Mouse (Mus musculus) MEL (cell line): ENCODE data around the gene Olfr77.

Experiments used
- BHLHE40 ChIP-seq: IDR thresholded peaks from 2 replicates; pipeline ENCODE4 v1.6.1; 2012; ENCODE audit warnings: low read depth, mild to moderate bottlenecking, inconsistent platforms, low read length, improper control_type of control experiment, borderline replicate concordance
- CHD2 ChIP-seq: IDR thresholded peaks from 2 replicates; pipeline ENCODE4 v1.6.1; 2011; ENCODE audit warnings: low read length, improper control_type of control experiment
- CTCF ChIP-seq, 3 experiments: IDR thresholded peaks in 2 of 3; conservative IDR thresholded peaks in 1 of 3; 2 replicates each; pipeline ENCODE4 v1.5.1; 2011 to 2012; ENCODE audit warnings: low read length in 3 of 3, low read depth in 2 of 3, mild to moderate bottlenecking in 2 of 3, improper control_type of control experiment in 1 of 3, inconsistent platforms in 1 of 3, mixed read lengths in 1 of 3, moderate library complexity in 1 of 3; ENCODE audit not compliant: control insufficient read depth in 1 of 3, insufficient read depth in 1 of 3, poor library complexity in 1 of 3, severe bottlenecking in 1 of 3
- EP300 ChIP-seq, 2 experiments: IDR thresholded peaks; 2 replicates each; pipeline ENCODE4 v1.6.1; 2011; ENCODE audit warnings: improper control_type of control experiment in 2 of 2, low read length in 2 of 2, low read depth in 1 of 2, mild to moderate bottlenecking in 1 of 2
- ETS1 ChIP-seq: IDR thresholded peaks from 2 replicates; pipeline ENCODE4 v1.6.1; 2012; ENCODE audit warnings: low read depth, mild to moderate bottlenecking, inconsistent platforms, low read length, improper control_type of control experiment, moderate library complexity
- GABPA ChIP-seq: IDR thresholded peaks from 2 replicates; pipeline ENCODE4 v1.6.1; 2012; ENCODE audit warnings: low read depth, mild to moderate bottlenecking, inconsistent platforms, low read length, improper control_type of control experiment, moderate library complexity
- GATA1 ChIP-seq: IDR thresholded peaks from 2 replicates; pipeline ENCODE4 v1.6.1; 2011; ENCODE audit warnings: low read depth, low read length, improper control_type of control experiment
- MAX ChIP-seq: IDR thresholded peaks from 2 replicates; pipeline ENCODE4 v1.6.1; 2011; ENCODE audit warnings: low read length, improper control_type of control experiment
- MYC ChIP-seq: IDR thresholded peaks from 2 replicates; pipeline ENCODE4 v1.6.1; 2011; ENCODE audit warnings: low read depth, mild to moderate bottlenecking, low read length, improper control_type of control experiment, moderate library complexity
- POLR2A ChIP-seq, 2 experiments: IDR thresholded peaks; 2 replicates each; pipeline ENCODE4 v1.6.1; 2011 to 2012; ENCODE audit warnings: low read length in 2 of 2, mild to moderate bottlenecking in 2 of 2, control low read depth in 1 of 2, improper control_type of control experiment in 1 of 2, low read depth in 1 of 2, moderate library complexity in 1 of 2; ENCODE audit not compliant: control insufficient read depth in 1 of 2, insufficient read depth in 1 of 2, poor library complexity in 1 of 2
- RAD21 ChIP-seq: IDR thresholded peaks from 2 replicates; pipeline ENCODE4 v1.6.1; 2011; ENCODE audit warnings: mild to moderate bottlenecking, low read depth, low read length, improper control_type of control experiment

DNA sequence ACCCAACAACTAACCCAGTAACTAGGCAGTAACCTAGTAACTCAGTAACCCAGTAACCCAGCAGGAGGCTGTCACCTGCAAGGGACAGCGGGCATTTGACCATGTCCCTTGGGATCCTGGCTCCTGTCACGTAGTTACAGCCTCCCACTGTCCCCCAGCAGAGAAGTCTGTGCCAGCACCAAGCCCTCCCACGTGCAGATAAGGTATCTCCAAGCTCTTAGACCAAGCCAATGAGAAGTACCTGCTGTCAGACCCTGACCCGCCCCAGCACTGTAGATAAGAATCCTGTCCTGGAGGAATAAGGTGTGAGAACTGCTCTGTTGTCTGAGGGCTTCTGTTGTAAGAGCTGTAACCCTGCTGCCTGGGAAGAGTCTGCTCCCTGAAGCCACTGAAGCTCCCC is 5.5 kb upstream of the Olfr77 start:
- TF ChIP-seq POLR2A (IDR thresholded peaks at IDR 0.05; ENCODE audit: control insufficient read depth in 1 of 2, insufficient read depth in 1 of 2, low read depth in 1 of 2, low read length in 2 of 2, poor library complexity in 1 of 2) (no peak), MAX (no peak), EP300 (IDR thresholded peaks at IDR 0.05; ENCODE audit: low read depth in 1 of 2, low read length in 2 of 2) (no peak), GABPA (no peak), BHLHE40 (no peak), CHD2 (no peak), CTCF (IDR thresholded peaks at IDR 0.05 in 2 of 3, conservative IDR thresholded peaks at IDR 0.05 in 1 of 3; ENCODE audit: control insufficient read depth in 1 of 3, insufficient read depth in 1 of 3, low read depth in 2 of 3, low read length in 3 of 3, poor library complexity in 1 of 3, severe bottlenecking in 1 of 3) (no peak), MYC (no peak), ETS1 (no peak), GATA1 (no peak), RAD21 (no peak)
